Mouse (Mus musculus) colon, adult 2 months (tissue): ENCODE measurements around the gene Reep3. TPM values are rescaled to one million over a fixed set of nuclear protein-coding genes. Genes with fewer than 3 reads are reported as not detected.

Experiments used
- polyA plus RNA-seq: library from polyadenylated mRNA; depleted of rRNA; stranded (reverse); fragments of >200 nt; gene quantifications from 2 replicates; pipeline ENCODE4 v1.2.3, GENCODE M21; 2012; rRNA removed

The Reep3 gene
- polyA plus RNA-seq = 13.6 and 14.7 TPM in 2 replicates

DNA sequence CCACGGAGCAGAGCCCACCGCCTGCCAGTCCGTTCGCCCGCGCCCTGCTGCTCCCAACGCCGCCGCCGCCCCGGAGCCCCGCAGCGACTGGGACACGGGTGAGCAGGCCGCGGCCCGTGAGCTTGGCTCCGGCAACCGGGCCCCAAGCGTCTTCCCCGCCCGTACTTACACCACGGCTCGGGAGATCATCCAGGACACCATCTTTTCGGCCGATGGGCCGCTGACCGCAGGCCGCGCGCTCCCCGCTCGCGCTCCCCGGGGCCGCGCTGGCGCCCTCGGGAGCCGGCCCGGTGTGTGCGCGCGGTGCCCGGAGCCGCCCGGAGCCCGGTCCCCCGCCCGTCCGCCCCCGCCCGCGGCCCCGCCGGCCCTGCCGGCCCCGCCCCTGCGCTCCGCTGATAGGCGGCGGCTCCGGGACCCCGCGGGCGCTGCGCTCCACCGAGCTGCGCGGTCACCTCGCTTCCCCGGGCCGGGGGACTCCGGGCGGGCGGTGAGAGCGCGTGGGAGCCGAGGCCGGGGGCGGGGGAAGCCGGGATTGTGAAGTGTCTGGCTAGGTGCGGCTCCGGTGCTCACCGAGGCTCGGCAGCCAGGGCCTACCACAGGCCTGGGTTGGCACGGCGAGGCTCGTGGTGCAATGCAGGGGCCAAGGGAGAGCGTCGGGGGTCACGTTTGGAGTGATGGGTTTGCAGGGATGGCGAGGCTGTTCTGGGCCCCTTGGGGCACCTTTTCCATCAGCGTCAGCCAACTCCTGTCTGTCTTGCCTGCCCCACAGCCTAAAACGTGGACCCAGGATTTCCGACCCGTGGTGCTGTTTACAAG, at the start of gene Reep3:
TSS of gene Reep3 (minus strand) at position 325 of the 816 bp plus-strand sequence.

GRCm38 (mm10) chr10:67095798-67096620, 736 bp downstream of the Reep3 start, which contains the start of gene Jmjd1c:
Gene Jmjd1c (plus strand): TSS chr10:67096125.

Other genes with a start within 250 kb of the Reep3 start
- 14.8 and 16.4 TPM in 2 replicates for gene Jmjd1c, start 820 bp downstream of the Reep3 start, polyA plus RNA-seq
- 8.5 and 10.1 TPM in 2 replicates for gene Nrbf2, start 188.4 kb upstream of the Reep3 start, polyA plus RNA-seq